Mouse (Mus musculus): ENCODE measurements around the gene Erich6.

Gene Erich6

GRCm38 (mm10) chr3:58636406-58637295, at the start of gene Erich6:
Erich6 (minus strand) TSS chr3:58637207.
- DNase-seq, result peak; percentile 16

DNA sequence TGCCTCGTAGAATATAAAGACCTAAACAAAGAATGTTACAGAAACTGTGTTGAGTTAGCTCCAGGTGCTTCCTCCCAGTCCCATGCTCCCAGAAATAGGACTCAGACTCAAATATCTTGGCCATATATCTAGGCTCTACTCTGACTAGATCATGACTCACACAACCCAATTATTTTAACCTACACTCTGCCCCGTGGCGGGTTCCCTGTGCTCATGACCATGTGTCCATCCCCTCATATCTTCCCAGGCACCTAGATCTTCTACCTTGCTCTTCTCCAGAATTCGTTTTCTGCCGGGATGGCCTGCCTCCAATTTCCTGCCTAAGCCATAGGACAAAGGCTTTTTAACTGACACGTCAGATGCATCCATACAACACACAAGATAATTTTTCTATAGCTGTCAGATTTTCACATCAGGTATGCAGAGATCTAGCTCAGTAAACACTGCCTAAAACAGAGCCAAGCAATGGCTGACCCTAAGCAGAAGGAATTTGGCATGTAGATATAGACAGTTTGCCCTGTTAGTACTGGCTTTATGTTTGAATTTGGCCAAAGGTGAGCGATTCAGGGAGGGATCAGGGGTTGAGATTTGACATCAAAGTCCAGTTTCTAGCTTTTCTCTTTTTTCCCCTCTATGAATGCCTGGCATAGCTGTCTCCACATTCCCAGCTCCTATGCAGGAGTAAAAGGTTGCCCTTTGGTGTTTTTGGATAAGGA, 49.4 kb upstream of the Erich6 start:
- no peak for DNase-seq

DNA sequence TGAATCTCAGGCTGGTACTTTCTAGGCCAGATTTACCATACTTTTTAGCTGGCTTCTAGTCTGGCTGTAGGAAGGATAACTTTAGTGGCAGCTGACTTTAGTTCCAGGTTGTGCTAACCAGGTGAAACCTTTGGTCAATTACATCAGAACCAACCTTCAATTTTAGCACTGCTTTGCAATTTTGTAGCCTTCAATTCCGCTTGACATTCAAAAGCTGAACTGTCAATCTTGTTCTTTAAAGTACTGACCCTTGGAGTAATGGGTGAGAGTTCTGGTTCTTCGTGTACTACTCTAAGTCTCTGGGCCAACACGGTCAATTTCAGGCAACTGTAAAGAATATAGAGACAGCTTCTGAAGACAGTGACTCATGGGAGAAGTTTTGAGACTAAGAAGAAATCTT, 48.4 kb upstream of the Erich6 start:
- DNase-seq, result no peak

GRCm38 (mm10) chr3:58683346-58683745, 46.3 kb upstream of the Erich6 start:
- no peak for DNase-seq

GRCm38 (mm10) chr3:58682336-58682735, 45.3 kb upstream of the Erich6 start:
- no peak for DNase-seq

GRCm38 (mm10) chr3:58681831-58682230, 44.8 kb upstream of the Erich6 start:
- no peak for DNase-seq

GRCm38 (mm10) chr3:58680943-58681637, 44.1 kb upstream of the Erich6 start:
- DNase-seq, result no peak

GRCm38 (mm10) chr3:58679996-58680395, 43.0 kb upstream of the Erich6 start:
- DNase-seq, result no peak

- DNase-seq, result no peak
Measured at GRCm38 (mm10) chr3:58678905-58679304, 41.9 kb upstream of the Erich6 start.

DNA sequence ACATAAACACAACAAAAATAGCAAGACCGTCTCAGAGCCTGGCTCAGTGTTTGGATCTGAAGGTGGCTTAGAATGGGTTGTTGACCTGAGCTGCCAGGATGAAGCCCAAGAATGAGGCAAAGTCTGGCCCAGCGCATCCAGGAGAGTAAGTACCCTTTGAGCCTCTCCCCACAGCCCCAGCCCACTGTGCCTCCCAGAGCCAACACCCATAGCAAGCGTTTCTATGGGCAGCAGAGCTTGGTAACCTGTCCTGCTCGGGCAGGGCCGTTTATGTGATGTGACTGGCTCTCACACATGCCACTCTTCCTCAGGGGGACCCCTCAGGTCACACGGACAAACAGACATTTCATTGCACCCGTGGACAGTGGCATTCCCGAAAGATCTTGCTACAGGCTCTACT, 41.4 kb upstream of the Erich6 start:
- no peak for DNase-seq

DNA sequence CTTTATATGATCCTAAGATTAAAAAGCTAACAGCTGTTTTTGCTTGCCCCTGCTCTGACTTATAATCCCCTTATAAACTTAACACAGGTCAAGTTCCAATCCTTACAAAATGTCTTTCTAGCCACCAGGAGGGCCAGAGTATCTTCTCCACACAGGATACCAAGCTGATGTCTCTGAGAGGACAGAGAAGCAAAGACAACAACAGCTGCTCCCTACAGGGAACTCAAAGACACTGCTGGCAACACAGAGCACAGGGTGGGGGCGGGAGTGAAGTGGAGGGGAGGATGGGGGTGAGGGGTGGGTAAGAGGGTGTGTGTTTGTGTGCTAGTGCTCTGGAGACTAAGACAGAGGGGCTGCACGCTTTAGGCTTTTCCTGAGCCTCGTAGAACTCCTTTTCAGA, 40.6 kb upstream of the Erich6 start:
- DNase-seq, result no peak

- DNase-seq, result no peak
Measured at GRCm38 (mm10) chr3:58673295-58673694, 36.3 kb upstream of the Erich6 start.

- DNase-seq, result peak; percentile 11
Measured at GRCm38 (mm10) chr3:58672481-58673183, 35.6 kb upstream of the Erich6 start.

DNA sequence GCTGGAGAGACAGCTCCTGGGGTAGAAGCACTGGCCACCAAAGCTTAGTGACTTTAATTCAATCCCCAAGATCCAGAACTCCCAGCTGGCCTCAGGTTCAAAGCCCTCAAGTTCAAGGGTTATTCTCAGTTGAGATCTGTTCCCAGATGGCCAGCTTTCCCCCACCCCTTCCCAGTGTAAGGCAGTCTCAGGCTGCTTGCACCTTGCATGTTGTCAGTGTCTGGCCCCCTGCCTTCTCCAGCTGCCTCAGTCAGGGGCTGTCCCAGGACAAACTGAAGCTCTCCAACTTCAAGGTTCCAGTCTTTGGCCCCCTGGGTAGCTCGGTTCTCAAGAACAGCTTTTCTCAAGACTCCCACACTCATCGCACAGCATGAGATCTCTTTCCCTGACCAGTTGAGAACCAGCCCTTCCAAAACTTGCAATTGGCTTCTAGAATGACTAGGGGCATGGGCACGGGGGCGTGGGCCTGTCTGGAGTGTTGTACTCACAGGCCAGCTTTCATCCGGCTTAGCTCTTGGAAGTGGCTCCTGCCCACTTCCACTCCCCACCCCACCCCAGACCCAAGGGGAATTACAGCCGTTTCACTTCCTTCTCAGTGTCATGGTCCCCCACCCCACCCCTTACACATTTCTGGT, 34.7 kb upstream of the Erich6 start:
- no peak for DNase-seq

- no peak for DNase-seq
Measured at GRCm38 (mm10) chr3:58663970-58664369, 27.0 kb upstream of the Erich6 start.

- DNase-seq, result no peak
Measured at GRCm38 (mm10) chr3:58660636-58661035, 23.6 kb upstream of the Erich6 start.

DNA sequence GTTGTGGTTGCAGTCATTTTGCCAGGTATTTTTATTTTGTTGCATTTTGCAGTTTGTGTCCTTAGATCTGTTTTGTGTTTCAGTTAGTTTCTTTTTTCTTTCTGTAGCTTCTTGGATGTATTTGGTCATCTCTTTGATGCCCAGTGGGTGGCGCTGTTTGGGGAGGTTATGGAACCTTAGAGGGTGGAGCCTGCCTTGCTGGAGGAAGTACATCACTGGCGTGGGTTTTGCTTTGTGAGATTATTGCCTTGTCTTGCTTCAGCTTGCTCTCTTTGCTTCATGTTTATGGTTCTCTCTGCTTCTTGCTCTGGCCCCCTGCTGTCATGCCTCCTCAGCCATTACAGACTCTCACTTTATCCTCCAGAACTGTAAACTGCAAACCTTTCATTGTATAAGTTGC, 20.3 kb upstream of the Erich6 start:
- DNase-seq, result peak; percentile 82

DNA sequence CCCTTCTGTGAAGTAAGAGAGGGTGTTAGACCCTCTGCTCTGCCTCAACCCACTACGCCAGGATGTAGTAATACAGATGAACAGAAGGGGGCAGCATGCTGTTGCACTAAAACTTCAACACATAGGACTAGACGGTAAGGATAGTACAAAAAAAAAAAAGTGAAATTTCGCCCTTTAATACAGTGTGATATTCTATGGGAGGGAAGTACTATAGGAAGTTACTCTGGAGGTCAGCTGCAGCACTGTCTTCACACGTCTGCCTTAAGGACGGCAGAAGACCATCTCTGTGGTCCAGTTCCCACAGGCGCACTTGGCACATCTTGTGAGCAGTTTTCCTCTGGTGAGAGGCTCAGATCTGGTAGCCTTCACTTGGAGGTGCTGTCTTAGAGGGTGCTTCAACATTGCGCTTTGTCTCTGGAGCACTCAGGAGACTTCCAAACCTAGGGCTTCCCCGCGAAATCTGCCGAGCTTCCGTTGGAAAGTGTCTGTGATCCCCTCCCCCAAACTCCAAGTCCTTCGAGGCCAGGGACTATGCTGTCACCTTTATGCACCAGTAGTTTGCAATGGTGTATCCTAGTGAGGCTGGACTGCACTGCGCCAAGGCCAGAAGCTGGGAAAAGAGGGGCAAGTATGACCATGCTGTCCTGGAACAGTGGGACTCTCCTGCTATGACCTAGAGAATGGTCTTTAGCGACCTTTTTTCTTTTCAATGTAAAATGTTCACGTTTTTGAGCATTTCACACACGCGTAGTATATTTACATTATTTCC, 18.5 kb upstream of the Erich6 start:
- peak; percentile 72 for DNase-seq

GRCm38 (mm10) chr3:58653907-58654306, 16.9 kb upstream of the Erich6 start:
- DNase-seq, result peak; percentile 43

DNA sequence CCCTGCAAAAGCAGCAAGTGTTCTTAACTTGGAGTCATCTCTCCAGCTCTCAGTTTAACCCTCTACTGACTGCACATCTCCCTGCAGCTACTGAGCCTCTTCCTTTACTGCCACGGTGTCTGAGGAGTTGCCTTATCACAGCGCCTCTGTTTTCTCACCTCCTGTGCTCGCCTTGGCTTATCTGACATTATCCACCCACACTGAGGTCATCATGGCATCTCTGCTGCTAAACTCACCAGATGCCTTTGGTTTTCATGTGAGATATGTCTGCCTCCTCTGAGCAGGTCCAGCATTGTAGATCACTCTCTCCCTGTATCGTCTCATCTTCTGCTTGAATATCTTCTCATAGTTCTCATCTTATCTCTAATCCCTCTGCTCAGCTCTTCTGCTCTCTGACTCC, 13.3 kb upstream of the Erich6 start:
- DNase-seq, result no peak

- no peak for DNase-seq
Measured at GRCm38 (mm10) chr3:58647179-58647578, 10.2 kb upstream of the Erich6 start.

- DNase-seq, result no peak
Measured at GRCm38 (mm10) chr3:58646180-58646579, 9.2 kb upstream of the Erich6 start.
